Mouse (Mus musculus) olfactory bulb, adult 2 months (tissue): ENCODE measurements around the gene Fam89b.

Source experiments
- CTCF ChIP-seq: fragments of 200-500 bp; IDR thresholded peaks from 2 replicates; pipeline ENCODE4 v1.5.1; 2012; ENCODE audit warnings: low read depth, mild to moderate bottlenecking, low read length, moderate library complexity; ENCODE audit not compliant: insufficient read depth
- POLR2A ChIP-seq: fragments of 200-500 bp; IDR thresholded peaks from 2 replicates; pipeline ENCODE4 v1.6.1; 2012; ENCODE audit warnings: mild to moderate bottlenecking, low read depth, low read length, moderate library complexity; ENCODE audit not compliant: insufficient read depth

GRCm38 (mm10) chr19:5713730-5714129 is 15.7 kb downstream of the Fam89b start:
- TF ChIP-seq CTCF (no peak), POLR2A (no peak)
